Mouse (Mus musculus) mouse embryonic stem cell (cell line): ENCODE data around the gene Ndufa11.

Source experiments
- in situ Hi-C, 2 experiments: fragments of 300-500 bp; cut with MboI; formaldehyde crosslinking; loops; 1 replicate in 1 of 2; 3 replicates in 1 of 2; pipeline ENCODE4 v1.14.3; 2019 to 2020; ENCODE audit warnings: low sequenced_read_pairs in 2 of 2, low pct_unique_long_range_greater_than_20kb in 1 of 2, mixed read lengths in 1 of 2; ENCODE audit not compliant: unreplicated experiment in 1 of 2

The Ndufa11 gene

GRCm38 (mm10) chr17:56717363-56718058 is at the start of gene Ndufa11, which contains the start of gene Vmac:
Gene Ndufa11 (plus strand): TSS chr17:56717767.
Gene Vmac (minus strand): TSS chr17:56718022.
- in situ Hi-C loops, result no loop called here

GRCm38 (mm10) chr17:56668384-56669144 is 49.0 kb upstream of the Ndufa11 start:
- in situ Hi-C loops, result loop anchor here in 1 of 2 experiments (25.0 kb wide), 1 partner anchor 306 kb away; no protein-coding TSS in a partner anchor

- in situ Hi-C loops, result loop anchor here (5.0 to 25.0 kb wide), 2 partner anchors 52 to 307 kb away; no protein-coding TSS in a partner anchor
Observed at GRCm38 (mm10) chr17:56669766-56670165, 47.8 kb upstream of the Ndufa11 start.

- in situ Hi-C loops, result loop anchor here (5.0 to 25.0 kb wide), 2 partner anchors 56 to 311 kb away; no protein-coding TSS in a partner anchor
Observed at GRCm38 (mm10) chr17:56672941-56673646, 44.5 kb upstream of the Ndufa11 start, which contains the start of gene Ranbp3. Gene Ranbp3 (plus strand): TSS chr17:56673294.

GRCm38 (mm10) chr17:56673647-56674416 is 43.7 kb upstream of the Ndufa11 start:
- in situ Hi-C loops, result loop anchor here (5.0 to 25.0 kb wide), 2 partner anchors 57 to 312 kb away; no protein-coding TSS in a partner anchor

GRCm38 (mm10) chr17:56681791-56682190 is 35.8 kb upstream of the Ndufa11 start:
- in situ Hi-C loops, result no loop called here

GRCm38 (mm10) chr17:56682880-56683279 is 34.7 kb upstream of the Ndufa11 start:
- in situ Hi-C loops, result no loop called here

- in situ Hi-C loops, result no loop called here
Observed at GRCm38 (mm10) chr17:56683546-56684140, 33.9 kb upstream of the Ndufa11 start.

- in situ Hi-C loops, result no loop called here
Observed at GRCm38 (mm10) chr17:56684649-56685048, 32.9 kb upstream of the Ndufa11 start.

GRCm38 (mm10) chr17:56686801-56687200 is 30.8 kb upstream of the Ndufa11 start:
- in situ Hi-C loops, result no loop called here

- in situ Hi-C loops, result no loop called here
Observed at GRCm38 (mm10) chr17:56688045-56688444, 29.5 kb upstream of the Ndufa11 start.

GRCm38 (mm10) chr17:56688689-56689088 is 28.9 kb upstream of the Ndufa11 start:
- in situ Hi-C loops, result no loop called here

GRCm38 (mm10) chr17:56693395-56693794 is 24.2 kb upstream of the Ndufa11 start:
- in situ Hi-C loops, result no loop called here

GRCm38 (mm10) chr17:56693851-56694310 is 23.7 kb upstream of the Ndufa11 start:
- in situ Hi-C loops, result no loop called here

GRCm38 (mm10) chr17:56700451-56700850 is 17.1 kb upstream of the Ndufa11 start:
- in situ Hi-C loops, result no loop called here

GRCm38 (mm10) chr17:56703038-56703437 is 14.5 kb upstream of the Ndufa11 start:
- in situ Hi-C loops, result no loop called here

- in situ Hi-C loops, result no loop called here
Observed at GRCm38 (mm10) chr17:56706515-56706914, 11.1 kb upstream of the Ndufa11 start.

- in situ Hi-C loops, result no loop called here
Observed at GRCm38 (mm10) chr17:56708692-56709091, 8.9 kb upstream of the Ndufa11 start.
